Mouse (Mus musculus) liver, postnatal 0 days (tissue): ENCODE data around the gene Slc2a8. TPM values are rescaled to one million over a fixed set of nuclear protein-coding genes. Genes with fewer than 3 reads are reported as not detected.
"Not testable (repeated sequence)": the region's sequence is repeated elsewhere in the genome, so short reads cannot be mapped to it uniquely, and the experiment has no call there.

Experiments
- ATAC-seq: fragments of 200-750 bp; cut with Nextera tagmentation; 2 replicates; pipeline ENCODE4 v1.8.0; 2017; ENCODE audit warnings: mild to moderate bottlenecking, moderate library complexity
- DNase-seq: peaks from one replicate; pipeline ENCODE4 v3.0.0-alpha.2; 2016
- H3K27ac ChIP-seq: fragments of 300-500 bp; sonication (generic); 2 replicates; pipeline ENCODE4 v1.5.1; 2014; ENCODE audit warnings: antibody characterized with exemption, moderate library complexity, mild to moderate bottlenecking, low read depth
- H3K27me3 ChIP-seq: fragments of 300-500 bp; sonication (generic); 2 replicates; pipeline ENCODE4 v1.6.1; 2014; ENCODE audit warnings: low read length, control low read depth, mixed read lengths; ENCODE audit not compliant: insufficient read depth
- H3K36me3 ChIP-seq: fragments of 300-500 bp; sonication (generic); replicated peaks from 2 replicates; pipeline ENCODE4 v1.6.1; 2014; ENCODE audit warnings: mild to moderate bottlenecking, control low read depth, low read length, moderate library complexity, mixed read lengths; ENCODE audit not compliant: insufficient read depth
- H3K4me1 ChIP-seq: fragments of 300-500 bp; sonication (generic); 2 replicates; pipeline ENCODE4 v1.6.1; 2014; ENCODE audit warnings: antibody characterized with exemption, mild to moderate bottlenecking, control low read depth; ENCODE audit not compliant: insufficient read depth
- H3K4me2 ChIP-seq: fragments of 300-500 bp; sonication (generic); 2 replicates; pipeline ENCODE4 v1.6.1; 2014; ENCODE audit warnings: low read depth, mild to moderate bottlenecking, low read length, moderate library complexity, mixed read lengths
- H3K4me3 ChIP-seq: fragments of 300-500 bp; sonication (generic); 2 replicates; pipeline ENCODE4 v1.5.1; 2014; ENCODE audit warnings: low read depth, low read length
- H3K9ac ChIP-seq: fragments of 300-500 bp; sonication (generic); replicated peaks from 2 replicates; pipeline ENCODE4 v1.6.1; 2014; ENCODE audit warnings: mild to moderate bottlenecking, moderate library complexity
- H3K9me3 ChIP-seq: fragments of 300-500 bp; sonication (generic); 2 replicates; pipeline ENCODE4 v1.6.1; 2016; ENCODE audit warnings: mild to moderate bottlenecking, control low read depth, low read length, mixed read lengths
- CTCF ChIP-seq: sonication (generic); IDR thresholded peaks from 2 replicates; pipeline ENCODE4 v1.5.1; 2016; ENCODE audit warnings: antibody characterized with exemption, low read depth
- EP300 ChIP-seq: IDR thresholded peaks from 2 replicates; pipeline ENCODE4 v1.6.1; 2016; ENCODE audit warnings: antibody characterized with exemption, low read depth, mild to moderate bottlenecking
- WGBS: fragments of 180-500 bp; shearing (Covaris S2); extraction: QIAGEN DNeasy Blood & Tissue Kit; methylation state at CpG from one replicate; pipeline ENCODE4 v1.1.7; 2014; ENCODE audit not compliant: insufficient replicate concordance; 5-methylcytosine and 5-hydroxymethylcytosine counted together
- polyA plus RNA-seq: library from polyadenylated mRNA; unstranded; fragments of >200 nt; fragmentation: Nextera tagmentation; extraction: Ambion mirVana; gene quantifications from 2 replicates; pipeline ENCODE4 v1.2.1, GENCODE M21; 2015

The Slc2a8 gene
- polyA plus RNA-seq, 1 experiment from 2014 or later = 11.8 TPM

- Histone ChIP-seq H3K4me3 (no peak overlapping the region), H3K4me2 (no peak overlapping the region), H3K4me1 (no peaks in the 10 kb centered on the region), H3K36me3 (no peaks in the 10 kb centered on the region), H3K27me3 (no peaks in the 10 kb centered on the region), H3K9me3 (no peaks in the 10 kb centered on the region), H3K9ac (no peak overlapping the region), H3K27ac (no peak overlapping the region)
- no peak for DNase-seq
- TF ChIP-seq EP300 = no peak
- TF ChIP-seq CTCF = no peak
- WGBS = 79% methylated on average over 5 of the region's 5 CpGs
- no peak for ATAC-seq
Observed at GRCm38 (mm10) chr2:33014877-33015276, 33.0 kb upstream of the Slc2a8 start.

- not testable (repeated sequence) for H3K4me3 ChIP-seq, DNase-seq, H3K27me3 ChIP-seq, H3K36me3 ChIP-seq, H3K4me2 ChIP-seq, H3K4me1 ChIP-seq, H3K27ac ChIP-seq, ATAC-seq, H3K9ac ChIP-seq, H3K9me3 ChIP-seq
- WGBS = 88% methylated on average over 4 of the region's 4 CpGs
- TF ChIP-seq CTCF = peak; percentile 49
Observed at GRCm38 (mm10) chr2:33009055-33009454, 27.2 kb upstream of the Slc2a8 start.

- 68% methylated on average over 5 of the region's 5 CpGs for WGBS
- Histone ChIP-seq H3K4me1 (no peaks in the 10 kb centered on the region), H3K27me3 (no peaks in the 10 kb centered on the region), H3K9ac (no peak overlapping the region), H3K36me3 (no peaks in the 10 kb centered on the region), H3K27ac (no peak overlapping the region), H3K9me3 (no peaks in the 10 kb centered on the region), H3K4me3 (no peak overlapping the region), H3K4me2 (no peak overlapping the region)
- DNase-seq (no peak), ATAC-seq (no peak)
- no peak for TF ChIP-seq EP300
- no peak for TF ChIP-seq CTCF
Observed at GRCm38 (mm10) chr2:33005041-33005440, 23.2 kb upstream of the Slc2a8 start.

GRCm38 (mm10) chr2:33002144-33002543 lies 20.3 kb upstream of the Slc2a8 start:
- no peaks in the 10 kb centered on the region for H3K27me3 ChIP-seq
- H3K27ac ChIP-seq = no peak overlapping the region
- no peaks in the 10 kb centered on the region for H3K9me3 ChIP-seq
- ATAC-seq (no peak), DNase-seq (no peak)
- TF ChIP-seq CTCF (no peak), EP300 (no peak)
- no peaks in the 10 kb centered on the region for H3K4me1 ChIP-seq
- H3K36me3 ChIP-seq = no peaks in the 10 kb centered on the region
- no peak overlapping the region for H3K9ac ChIP-seq
- H3K4me3 ChIP-seq = no peak overlapping the region
- 81% methylated on average over 7 of the region's 7 CpGs for WGBS
- H3K4me2 ChIP-seq = no peak overlapping the region

GRCm38 (mm10) chr2:32999752-33000151 lies 17.9 kb upstream of the Slc2a8 start:
- DNase-seq (no peak), ATAC-seq (no peak)
- H3K4me1 ChIP-seq = no peaks in the 10 kb centered on the region
- H3K27ac ChIP-seq = no peak overlapping the region
- H3K27me3 ChIP-seq = no peaks in the 10 kb centered on the region
- no peak overlapping the region for H3K4me2 ChIP-seq
- H3K4me3 ChIP-seq = no peak overlapping the region
- no peaks in the 10 kb centered on the region for H3K9me3 ChIP-seq
- no peak for TF ChIP-seq CTCF
- TF ChIP-seq EP300 = no peak
- no peaks in the 10 kb centered on the region for H3K36me3 ChIP-seq
- no peak overlapping the region for H3K9ac ChIP-seq
- WGBS = 66% methylated on average over 2 of the region's 2 CpGs

GRCm38 (mm10) chr2:32997792-32998191 lies 15.9 kb upstream of the Slc2a8 start:
- no peak for ATAC-seq
- H3K27ac ChIP-seq = no peak overlapping the region
- no peaks in the 10 kb centered on the region for H3K36me3 ChIP-seq
- WGBS = 76% methylated on average over 4 of the region's 4 CpGs
- H3K9me3 ChIP-seq = no peaks in the 10 kb centered on the region
- H3K9ac ChIP-seq = no peak overlapping the region
- no peak overlapping the region for H3K4me2 ChIP-seq
- TF ChIP-seq CTCF = no peak
- TF ChIP-seq EP300 = no peak
- no peaks in the 10 kb centered on the region for H3K27me3 ChIP-seq
- no peak for DNase-seq
- H3K4me1 ChIP-seq = no peaks in the 10 kb centered on the region
- H3K4me3 ChIP-seq = no peak overlapping the region

- H3K9me3 ChIP-seq = no peaks in the 10 kb centered on the region
- no peaks in the 10 kb centered on the region for H3K27me3 ChIP-seq
- no peak overlapping the region for H3K4me3 ChIP-seq
- TF ChIP-seq CTCF = no peak
- TF ChIP-seq EP300 = no peak
- no peaks in the 10 kb centered on the region for H3K4me1 ChIP-seq
- H3K36me3 ChIP-seq = no peaks in the 10 kb centered on the region
- no peak overlapping the region for H3K4me2 ChIP-seq
- H3K9ac ChIP-seq = no peak overlapping the region
- no peak for ATAC-seq
- DNase-seq = no peak
- H3K27ac ChIP-seq = no peak overlapping the region
- 71% methylated on average over 6 of the region's 6 CpGs for WGBS
Observed at GRCm38 (mm10) chr2:32997081-32997480, 15.2 kb upstream of the Slc2a8 start.
